Mouse (Mus musculus) adrenal gland, postnatal 10 days (tissue): ENCODE measurements around the gene Wfdc10. TPM values are rescaled to one million over a fixed set of nuclear protein-coding genes. Genes with fewer than 3 reads are reported as not detected.

Source experiments
- DNase-seq: peaks from one replicate; pipeline ENCODE4 v3.0.0; 2021; ENCODE audit warnings: mixed read lengths
- total RNA-seq, 2 experiments: library from RNA; stranded (reverse); gene quantifications; 2 replicates each; pipeline ENCODE4 v1.2.3; 2021

Gene Wfdc10
- total RNA-seq, 2 experiments from 2014 or later: not detected

GRCm38 (mm10) chr2:164701761-164702160, 45.9 kb downstream of the Wfdc10 start:
- no peak for DNase-seq

- DNase-seq: no peak
These were observed 48.4 kb downstream of the Wfdc10 start for GRCm38 (mm10) chr2:164704235-164704634.

- DNase-seq: no peak
These were observed 49.5 kb downstream of the Wfdc10 start for GRCm38 (mm10) chr2:164705328-164705727.

GRCm38 (mm10) chr2:164705991-164706390, 50.1 kb downstream of the Wfdc10 start:
- DNase-seq: no peak

Other genes starting within 250 kb of the Wfdc10 start
- 100 to 1,000 TPM; 101 to 246 TPM for gene Sdc4, start 212.2 kb upstream of the Wfdc10 start, total RNA-seq
- gene Sys1, start 199.1 kb upstream of the Wfdc10 start, total RNA-seq: 10 to 100 TPM; 31.7 to 34.5 TPM
- gene Gm20458, start 195.1 kb upstream of the Wfdc10 start, total RNA-seq: 1 to 10 TPM; 2.5 to 4.8 TPM
- gene Trp53tg5, start 182.3 kb upstream of the Wfdc10 start, total RNA-seq: not detected
- 10 to 100 TPM; 13.1 to 20.5 TPM for gene Dbndd2, start 169.9 kb upstream of the Wfdc10 start, total RNA-seq
- 10 to 100 TPM; 87.4 to 93.0 TPM for gene Pigt, start 158.5 kb upstream of the Wfdc10 start, total RNA-seq
- gene Wfdc2, start 93.6 kb upstream of the Wfdc10 start, total RNA-seq: 1 to 10 TPM; 1.9 to 2.9 TPM
- not detected for gene Spint3, start 82.6 kb upstream of the Wfdc10 start, total RNA-seq
- gene Wfdc6a, start 70.6 kb upstream of the Wfdc10 start, total RNA-seq: 1 to 10 TPM in 1 of 2 experiments, under 1 TPM in 1; 0.51 to 1.0 TPM
- not detected for gene Eppin, start 62.5 kb upstream of the Wfdc10 start, total RNA-seq
- not detected for gene Wfdc6b, start 42.5 kb upstream of the Wfdc10 start, total RNA-seq
- under 1 TPM in 1 of 2 experiments, not detected in 1; 0.09 TPM for gene Wfdc8, start 42.4 kb upstream of the Wfdc10 start, total RNA-seq
- gene Wfdc16, start 17.2 kb upstream of the Wfdc10 start, total RNA-seq: not detected
- gene Wfdc9, start 537 bp downstream of the Wfdc10 start, total RNA-seq: not detected
- not detected for gene Wfdc11, start 18.0 kb downstream of the Wfdc10 start, total RNA-seq
- not detected for gene Wfdc13, start 29.1 kb downstream of the Wfdc10 start, total RNA-seq
- gene Spint4, start 42.5 kb downstream of the Wfdc10 start, total RNA-seq: not detected
- not detected for gene Spint5, start 59.3 kb downstream of the Wfdc10 start, total RNA-seq
- under 1 TPM; 0.54 to 0.70 TPM for gene Wfdc3, start 89.9 kb downstream of the Wfdc10 start, total RNA-seq
- gene Dnttip1, start 89.9 kb downstream of the Wfdc10 start, total RNA-seq: 10 to 100 TPM; 39.1 to 42.1 TPM
- gene Ube2c, start 113.9 kb downstream of the Wfdc10 start, total RNA-seq: 10 to 100 TPM; 28.1 to 33.7 TPM
- 100 to 1,000 TPM; 221 to 908 TPM for gene Tnnc2, start 123.9 kb downstream of the Wfdc10 start, total RNA-seq
- 10 to 100 TPM; 36.9 to 39.0 TPM for gene Snx21, start 129.8 kb downstream of the Wfdc10 start, total RNA-seq
- 10 to 100 TPM; 28.6 to 33.9 TPM for gene Acot8, start 148.8 kb downstream of the Wfdc10 start, total RNA-seq
- 1 to 10 TPM; 4.0 to 4.1 TPM for gene Zswim3, start 149.1 kb downstream of the Wfdc10 start, total RNA-seq
- gene Zswim1, start 166.6 kb downstream of the Wfdc10 start, total RNA-seq: 1 to 10 TPM; 6.9 to 8.5 TPM
- not detected for gene Spata25, start 172.5 kb downstream of the Wfdc10 start, total RNA-seq
- gene Ctsa, start 176.8 kb downstream of the Wfdc10 start, total RNA-seq: 100 to 1,000 TPM; 100 to 103 TPM
- gene Neurl2, start 177.4 kb downstream of the Wfdc10 start, total RNA-seq: 1 to 10 TPM; 3.4 to 8.0 TPM
- 10 to 100 TPM; 31.5 to 36.6 TPM for gene Pltp, start 201.7 kb downstream of the Wfdc10 start, total RNA-seq
- gene Pcif1, start 223.3 kb downstream of the Wfdc10 start, total RNA-seq: 10 to 100 TPM; 47.1 to 55.0 TPM